Mouse (Mus musculus) limb, embryonic 14.5 days (tissue): ENCODE results near the gene Exoc8. TPM values are rescaled to one million over a fixed set of nuclear protein-coding genes. Genes with fewer than 3 reads are reported as not detected.
A peak's percentile ranks its signal among the peaks of the same experiment; 100 is the strongest.

Experiments
- ATAC-seq: fragments of 200-750 bp; cut with Nextera tagmentation; 2 replicates; pipeline ENCODE4 v1.8.0; 2017; ENCODE audit warnings: low read depth, moderate number of reproducible peaks, moderate TSS enrichment; ENCODE audit not compliant: low FRiP score
- DNase-seq: peaks from one replicate; pipeline ENCODE4 v3.0.0-alpha.2; 2015; ENCODE audit warnings: low spot score
- H3K27ac ChIP-seq: fragments of 300-500 bp; sonication (generic); replicated peaks from 2 replicates; pipeline ENCODE4 v1.5.1; 2014; ENCODE audit warnings: low read depth, mild to moderate bottlenecking, low read length, moderate library complexity, mixed read lengths
- H3K27me3 ChIP-seq: fragments of 300-500 bp; sonication (generic); 2 replicates; pipeline ENCODE4 v1.6.1; 2014; ENCODE audit warnings: low read length, mixed read lengths; ENCODE audit not compliant: control insufficient read depth, insufficient read depth
- H3K36me3 ChIP-seq: fragments of 300-500 bp; sonication (generic); 2 replicates; pipeline ENCODE4 v1.6.1; 2014; ENCODE audit warnings: mild to moderate bottlenecking, low read length, moderate library complexity, mixed read lengths; ENCODE audit not compliant: control insufficient read depth, insufficient read depth
- H3K4me1 ChIP-seq: fragments of 300-500 bp; sonication (generic); 2 replicates; pipeline ENCODE4 v1.6.1; 2014; ENCODE audit warnings: antibody characterized with exemption, low read length, mixed read lengths; ENCODE audit not compliant: control insufficient read depth, insufficient read depth
- H3K4me2 ChIP-seq: fragments of 300-500 bp; sonication (generic); replicated peaks from 2 replicates; pipeline ENCODE4 v1.6.1; 2014; ENCODE audit warnings: low read depth, mild to moderate bottlenecking, low read length, moderate library complexity; ENCODE audit not compliant: severe bottlenecking
- H3K4me3 ChIP-seq: fragments of 300-500 bp; sonication (generic); replicated peaks from 2 replicates; pipeline ENCODE4 v1.5.1; 2014; ENCODE audit warnings: low read length
- H3K9ac ChIP-seq: fragments of 300-500 bp; sonication (generic); 2 replicates; pipeline ENCODE4 v1.6.1; 2014; ENCODE audit warnings: mild to moderate bottlenecking, low read depth, low read length, moderate library complexity; ENCODE audit not compliant: severe bottlenecking
- H3K9me3 ChIP-seq: fragments of 300-500 bp; sonication (generic); 2 replicates; pipeline ENCODE4 v1.6.1; 2016; ENCODE audit warnings: low read length; ENCODE audit not compliant: control insufficient read depth
- POLR2A ChIP-seq: fragments of 200-500 bp; IDR thresholded peaks from 2 replicates; pipeline ENCODE4 v1.8.0; 2012; ENCODE audit warnings: inconsistent platforms, mild to moderate bottlenecking, moderate library complexity, borderline replicate concordance; ENCODE audit not compliant: insufficient read depth, insufficient read length; ENCODE audit errors: extremely low read depth
- WGBS: fragments of 180-500 bp; shearing (Covaris S2); extraction: QIAGEN DNeasy Blood & Tissue Kit; methylation state at CpG from one replicate; pipeline ENCODE4 v1.1.7; 2014; 5-methylcytosine and 5-hydroxymethylcytosine counted together
- polyA plus RNA-seq, 2 experiments: library from polyadenylated mRNA; depleted of rRNA in 1 of 2; stranded (reverse) in 1 of 2; unstranded in 1 of 2; fragments of >200 nt; fragmentation: Nextera tagmentation in 1 of 2; extraction: Ambion mirVana in 1 of 2; gene quantifications; 2 replicates each; pipeline versions ENCODE4 v1.2.1 to v1.2.3; 2012 to 2014

The Exoc8 gene
- polyA plus RNA-seq, 2 experiments = 5.7 to 6.4 TPM

DNA sequence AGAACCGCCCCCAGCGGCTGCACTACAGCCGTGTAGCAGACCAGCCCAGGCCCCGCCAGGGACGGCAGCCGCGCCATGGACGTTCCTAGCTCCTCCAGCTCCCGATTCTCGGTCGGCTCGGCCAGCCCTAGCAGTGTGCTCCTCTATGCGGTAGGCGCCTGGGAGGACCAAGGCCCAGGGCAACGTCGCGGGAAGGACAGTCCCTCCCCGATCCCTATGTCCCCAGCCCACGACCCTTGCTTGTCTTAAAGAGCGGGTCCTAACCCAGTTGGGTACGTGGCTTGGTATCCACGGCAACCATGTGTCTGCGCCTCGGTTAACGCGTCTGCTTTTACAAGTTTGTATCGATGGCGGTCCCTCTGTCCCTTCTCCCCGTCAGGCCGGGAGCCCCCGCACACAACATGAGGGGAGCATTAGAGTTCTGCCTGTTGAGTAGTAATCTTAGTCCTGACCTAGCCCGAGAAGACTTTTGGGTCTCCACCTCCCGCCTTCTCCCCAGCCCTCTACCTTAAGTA, 34.3 kb downstream of the Exoc8 start:
- no peak for TF ChIP-seq POLR2A
- Histone ChIP-seq H3K4me2 (peak overlapping the region; percentile 77), H3K4me1 (peaks cover 9% of the 10 kb centered on the region), H3K4me3 (peak overlapping the region; percentile 96), H3K9me3 (no peaks in the 10 kb centered on the region), H3K27me3 (no peaks in the 10 kb centered on the region), H3K9ac (peak overlapping the region; percentile 95), H3K36me3 (peaks cover 27% of the 10 kb centered on the region), H3K27ac (peak overlapping the region; percentile 90)
- DNase-seq = no peak
- under 1% methylated on average over 33 of the region's 33 CpGs for WGBS
- peak; percentile 75; the same call in 1 of the 2 replicates for ATAC-seq

DNA sequence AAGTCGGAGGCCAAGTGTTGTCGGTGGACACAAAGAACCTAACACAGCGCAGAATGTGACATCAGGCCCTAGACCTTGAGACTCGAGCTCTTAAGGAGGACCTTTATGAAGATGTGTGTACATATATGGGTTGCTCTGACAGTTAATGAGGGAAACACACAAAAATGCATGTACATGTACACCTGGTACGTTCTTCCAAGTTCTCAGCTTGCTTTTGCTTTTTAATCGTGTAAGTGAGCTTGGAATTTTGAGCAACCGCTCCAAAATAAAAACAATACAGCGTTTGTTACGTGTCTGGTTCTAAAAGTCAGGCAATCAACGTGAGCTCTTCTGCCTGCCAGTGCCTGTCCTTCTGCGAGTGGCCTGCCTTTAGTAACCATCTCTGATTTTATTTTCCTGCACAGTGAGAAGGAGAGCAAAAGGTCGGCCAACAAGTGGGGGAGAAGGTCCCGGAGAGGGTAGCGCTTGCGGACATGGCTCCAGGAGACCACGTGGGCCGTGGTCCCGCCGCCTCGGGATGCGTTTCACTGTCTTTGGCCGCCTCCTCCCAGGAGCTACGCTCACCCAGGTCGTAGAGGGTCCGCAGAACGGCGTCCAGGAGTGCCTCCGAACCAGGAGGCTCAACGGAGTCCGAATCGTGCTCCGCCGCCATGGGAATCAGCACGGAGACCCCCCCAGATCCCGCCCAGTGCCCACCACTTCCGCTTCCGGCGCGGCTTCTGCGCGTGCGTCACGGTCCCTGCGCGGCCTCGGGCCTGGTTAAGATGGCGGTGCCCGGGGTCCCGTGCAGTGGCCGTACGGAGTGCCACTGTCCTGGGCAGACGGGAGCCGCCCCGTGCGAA, 35.0 kb downstream of the Exoc8 start, which contains the start of the genes Gnpat and 2810004N23Rik:
Gene Gnpat, plus strand, starts transcription at position 713 of the 842 bp plus-strand sequence.
Gene 2810004N23Rik, minus strand, starts transcription at position 800 of the 842 bp plus-strand sequence.
- peak; percentile 90 for TF ChIP-seq POLR2A
- ATAC-seq = peak; percentile 97

DNA sequence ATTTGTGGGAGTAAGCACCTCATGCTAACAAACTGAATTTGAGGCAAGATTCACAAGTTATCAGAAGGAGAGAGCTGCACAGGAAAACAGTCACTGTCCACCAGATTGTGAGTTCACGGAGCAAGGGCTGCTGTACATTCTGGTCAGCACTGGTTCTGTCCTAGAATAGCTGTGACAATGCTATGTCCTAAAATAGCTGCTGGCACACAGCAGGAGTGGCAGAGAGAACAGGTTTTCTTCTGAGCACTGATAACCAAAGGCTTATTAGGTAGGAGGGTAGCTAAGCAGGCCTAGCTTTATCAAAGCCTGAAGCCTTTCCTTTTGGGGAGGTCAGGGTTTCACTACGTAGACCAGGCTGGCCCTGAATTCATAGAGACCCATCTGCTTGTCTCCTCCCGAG, 37.3 kb downstream of the Exoc8 start:
- no peak overlapping the region for H3K27ac ChIP-seq
- 90% methylated on average over 3 of the region's 3 CpGs for WGBS
- H3K36me3 ChIP-seq = peaks cover 57% of the 10 kb centered on the region
- DNase-seq (no peak), ATAC-seq (no peak)
- H3K27me3 ChIP-seq = no peaks in the 10 kb centered on the region
- no peak overlapping the region for H3K4me2 ChIP-seq
- H3K9ac ChIP-seq = no peak overlapping the region
- TF ChIP-seq POLR2A = no peak
- H3K9me3 ChIP-seq = peaks cover 6% of the 10 kb centered on the region; the same call in 1 of the 2 replicates
- peaks cover 9% of the 10 kb centered on the region for H3K4me1 ChIP-seq
- no peak overlapping the region for H3K4me3 ChIP-seq

More for the DNA sequence above, 35.0 kb downstream of the Exoc8 start, which contains the start of the genes Gnpat and 2810004N23Rik:
- no peaks in the 10 kb centered on the region for H3K9me3 ChIP-seq
- H3K4me1 ChIP-seq = peaks cover 9% of the 10 kb centered on the region
- H3K4me2 ChIP-seq = peak within 1 kb of the TSS; percentile 77
- H3K4me3 ChIP-seq = peak within 1 kb of the TSS; percentile 96
- peak within 1 kb of the TSS; percentile 90 for H3K27ac ChIP-seq
- WGBS = 2% methylated on average over 55 of the region's 55 CpGs
- peak; percentile 86 for DNase-seq
- no peaks in the 10 kb centered on the region for H3K27me3 ChIP-seq
- H3K36me3 ChIP-seq = peaks cover 33% of the 10 kb centered on the region
- peak within 1 kb of the TSS; percentile 95 for H3K9ac ChIP-seq

DNA sequence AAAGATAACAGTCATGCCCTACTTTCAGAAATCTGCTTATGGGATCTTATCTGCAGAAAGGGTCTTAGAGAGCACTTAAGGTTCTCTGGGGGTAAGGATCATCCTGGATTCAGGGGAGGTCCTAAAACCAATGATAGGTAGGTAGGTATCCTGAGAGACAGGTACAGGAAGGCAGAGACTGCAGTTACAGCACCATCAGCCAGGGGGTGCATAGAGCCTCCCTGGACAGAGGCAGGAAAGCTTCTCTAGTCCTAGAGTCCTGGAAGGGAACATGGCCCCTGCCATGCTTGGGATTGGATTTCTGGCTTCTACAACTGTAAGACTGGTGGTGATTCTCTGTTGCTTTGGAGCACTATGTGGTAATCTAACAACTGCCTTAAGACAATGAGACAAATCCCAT, 38.0 kb downstream of the Exoc8 start:
- no peak overlapping the region for H3K9ac ChIP-seq
- no peak overlapping the region for H3K4me2 ChIP-seq
- H3K36me3 ChIP-seq = peaks cover 64% of the 10 kb centered on the region
- H3K27me3 ChIP-seq = no peaks in the 10 kb centered on the region
- peaks cover 13% of the 10 kb centered on the region; the same call in 1 of the 2 replicates for H3K9me3 ChIP-seq
- ATAC-seq (no peak), DNase-seq (no peak)
- no peak overlapping the region for H3K4me3 ChIP-seq
- TF ChIP-seq POLR2A = no peak
- H3K4me1 ChIP-seq = peaks cover 6% of the 10 kb centered on the region
- H3K27ac ChIP-seq = no peak overlapping the region

DNA sequence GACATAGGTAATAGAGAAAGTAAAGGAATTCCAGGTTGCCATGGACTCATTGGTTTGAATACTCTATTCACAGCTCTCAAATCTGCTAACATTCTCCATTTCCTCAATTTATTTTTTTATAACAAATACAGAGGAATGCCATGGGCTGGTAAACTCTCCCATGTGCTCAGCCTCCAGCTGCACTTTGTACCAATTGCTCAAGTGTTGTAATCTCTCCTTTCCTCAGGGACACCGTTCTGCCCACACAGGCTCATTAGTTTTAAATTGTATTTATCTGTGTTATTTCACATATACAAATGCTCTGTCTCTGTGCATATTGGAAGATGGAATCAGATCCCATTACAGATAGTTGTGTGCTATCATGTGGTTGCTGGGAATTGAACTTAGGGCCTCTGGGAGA, 44.0 kb downstream of the Exoc8 start:
- no peak for TF ChIP-seq POLR2A
- H3K9me3 ChIP-seq = peaks cover 31% of the 10 kb centered on the region; the same call in 1 of the 2 replicates
- no peak overlapping the region for H3K4me3 ChIP-seq
- H3K27me3 ChIP-seq = no peaks in the 10 kb centered on the region
- ATAC-seq (no peak), DNase-seq (no peak)
- no peak overlapping the region for H3K4me2 ChIP-seq
- no peak overlapping the region for H3K27ac ChIP-seq
- no peaks in the 10 kb centered on the region for H3K4me1 ChIP-seq
- H3K36me3 ChIP-seq = peaks cover 58% of the 10 kb centered on the region
- WGBS = 100% methylated on average over 1 of the region's 1 CpGs
- H3K9ac ChIP-seq = no peak overlapping the region
